Mouse (Mus musculus): ENCODE measurements around the gene Itsn1. TPM values are rescaled to one million over a fixed set of nuclear protein-coding genes. Genes with fewer than 3 reads are reported as not detected.

The Itsn1 gene
- polyA plus RNA-seq, 1 experiment from 2014 or later: 56.5 TPM

DNA sequence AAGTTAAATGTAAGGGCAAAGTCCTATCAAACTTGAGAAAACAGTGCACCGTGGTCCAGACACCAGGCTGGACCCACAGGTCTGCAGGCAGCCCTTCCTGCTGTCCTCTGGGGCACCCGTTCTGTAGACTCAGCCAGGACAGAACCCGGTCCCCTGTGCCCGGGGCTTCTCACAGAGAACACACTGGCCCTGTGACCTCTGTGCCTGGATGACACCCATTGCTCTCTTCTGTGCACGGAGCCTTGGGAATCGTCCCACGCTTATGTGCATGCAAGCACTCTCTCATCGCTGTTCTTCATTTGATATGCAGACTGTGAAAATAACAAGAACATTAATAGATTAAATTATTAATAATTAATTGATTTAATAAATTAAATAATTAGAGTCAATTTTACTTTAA, 130.9 kb downstream of the Itsn1 start:
- WGBS: 70% methylated on average over 8 of the region's 8 CpGs
- Histone ChIP-seq H3K9me3 (ENCODE audit: control insufficient read depth, low read length) (no peaks in the 10 kb centered on the region), H3K36me3 (ENCODE audit: control insufficient read depth, insufficient read depth, low read length) (peaks cover 43% of the 10 kb centered on the region), H3K4me2 (ENCODE audit: low read depth, low read length) (no peak overlapping the region), H3K27me3 (ENCODE audit: control insufficient read depth, insufficient read depth, low read length) (no peaks in the 10 kb centered on the region), H3K27ac (ENCODE audit: low read depth, low read length) (peak overlapping the region; percentile 57; the same call in 1 of the 2 replicates), H3K4me3 (ENCODE audit: low read depth, low read length) (no peak overlapping the region), H3K4me1 (ENCODE audit: control insufficient read depth, insufficient read depth, low read length) (peaks cover 12% of the 10 kb centered on the region), H3K9ac (replicated peaks; ENCODE audit: low read depth, low read length) (no peak overlapping the region)
- peak; percentile 57; the same call in 1 of the 2 replicates for ATAC-seq (ENCODE audit: low read depth)

DNA sequence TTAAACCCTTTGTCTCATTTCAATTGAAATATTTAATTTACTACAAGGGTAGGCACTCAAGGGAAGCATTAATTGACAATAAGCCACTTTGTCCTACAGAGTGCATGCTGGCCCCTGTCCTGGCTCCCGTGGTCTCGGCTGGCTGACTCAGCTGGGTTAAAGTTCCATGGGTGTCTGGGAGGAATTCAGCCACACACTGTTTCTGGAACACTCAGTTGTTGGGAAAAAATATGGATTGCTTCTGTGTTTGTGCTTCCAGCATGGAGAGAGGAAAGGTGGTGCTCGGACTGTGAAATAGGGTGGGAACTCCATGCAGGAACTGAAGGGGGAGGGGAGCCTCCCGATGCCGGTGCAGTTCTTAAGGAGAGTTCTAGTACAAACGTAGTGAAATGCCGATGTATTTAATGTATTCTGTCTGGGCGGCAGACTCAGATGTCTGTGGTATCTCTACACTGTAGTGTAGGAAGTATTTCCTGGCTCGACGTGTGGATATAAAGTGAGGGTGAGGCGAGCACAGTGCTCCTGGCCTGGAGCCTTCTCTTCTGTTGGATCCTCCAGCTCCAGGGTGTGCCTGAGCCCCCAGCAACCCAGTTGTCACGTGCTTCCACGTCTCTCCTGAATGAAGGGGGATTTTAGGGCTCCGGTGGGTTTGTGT, 131.5 kb downstream of the Itsn1 start:
- Histone ChIP-seq H3K4me2 (ENCODE audit: low read depth, low read length) (no peak overlapping the region), H3K27me3 (ENCODE audit: control insufficient read depth, insufficient read depth, low read length) (no peaks in the 10 kb centered on the region), H3K4me1 (ENCODE audit: control insufficient read depth, insufficient read depth, low read length) (peaks cover 12% of the 10 kb centered on the region), H3K9ac (replicated peaks; ENCODE audit: low read depth, low read length) (no peak overlapping the region), H3K27ac (ENCODE audit: low read depth, low read length) (peak overlapping the region; percentile 56), H3K4me3 (ENCODE audit: low read depth, low read length) (no peak overlapping the region), H3K36me3 (ENCODE audit: control insufficient read depth, insufficient read depth, low read length) (peaks cover 47% of the 10 kb centered on the region), H3K9me3 (ENCODE audit: control insufficient read depth, low read length) (no peaks in the 10 kb centered on the region)
- WGBS: 41% methylated on average over 14 of the region's 14 CpGs
- peak; percentile 77 for ATAC-seq (ENCODE audit: low read depth)

DNA sequence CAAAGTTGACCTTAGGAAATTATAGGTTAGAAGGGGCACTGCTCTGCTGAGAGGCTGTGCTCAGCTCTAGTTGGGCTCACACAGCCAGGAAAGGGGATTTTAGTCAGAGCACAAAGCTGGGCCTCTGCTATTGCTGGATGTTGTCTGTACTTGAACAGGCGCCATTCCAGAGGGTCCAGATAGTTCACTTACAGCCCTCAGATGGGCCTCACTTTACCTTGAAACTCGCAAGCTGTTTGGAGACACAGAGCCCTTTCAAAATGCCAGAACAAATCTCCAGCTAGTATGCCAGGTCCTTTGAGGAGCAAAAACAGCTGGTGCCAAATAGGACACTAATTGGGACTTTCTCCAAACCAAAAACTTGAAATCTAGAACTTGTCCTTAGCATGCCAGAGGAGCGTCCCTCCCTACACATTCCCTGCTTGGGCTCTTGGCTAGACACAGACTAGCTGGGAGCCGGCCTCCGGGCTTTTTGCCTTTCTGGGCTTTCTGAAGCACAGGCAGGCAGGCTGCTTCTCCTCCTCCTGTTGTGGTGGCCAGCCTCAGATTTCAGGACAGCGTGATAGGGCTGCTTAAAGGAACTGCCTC, 132.8 kb downstream of the Itsn1 start:
- ATAC-seq (ENCODE audit: low read depth): no peak
- no peaks in the 10 kb centered on the region for H3K9me3 ChIP-seq (ENCODE audit: control insufficient read depth, low read length)
- H3K27ac ChIP-seq (ENCODE audit: low read depth, low read length): no peak overlapping the region
- H3K4me2 ChIP-seq (ENCODE audit: low read depth, low read length): no peak overlapping the region
- peaks cover 44% of the 10 kb centered on the region for H3K36me3 ChIP-seq (ENCODE audit: control insufficient read depth, insufficient read depth, low read length)
- no peaks in the 10 kb centered on the region for H3K27me3 ChIP-seq (ENCODE audit: control insufficient read depth, insufficient read depth, low read length)
- H3K9ac ChIP-seq (replicated peaks; ENCODE audit: low read depth, low read length): no peak overlapping the region
- H3K4me3 ChIP-seq (ENCODE audit: low read depth, low read length): no peak overlapping the region
- H3K4me1 ChIP-seq (ENCODE audit: control insufficient read depth, insufficient read depth, low read length): peaks cover 12% of the 10 kb centered on the region
- WGBS: 76% methylated on average over 6 of the region's 6 CpGs

DNA sequence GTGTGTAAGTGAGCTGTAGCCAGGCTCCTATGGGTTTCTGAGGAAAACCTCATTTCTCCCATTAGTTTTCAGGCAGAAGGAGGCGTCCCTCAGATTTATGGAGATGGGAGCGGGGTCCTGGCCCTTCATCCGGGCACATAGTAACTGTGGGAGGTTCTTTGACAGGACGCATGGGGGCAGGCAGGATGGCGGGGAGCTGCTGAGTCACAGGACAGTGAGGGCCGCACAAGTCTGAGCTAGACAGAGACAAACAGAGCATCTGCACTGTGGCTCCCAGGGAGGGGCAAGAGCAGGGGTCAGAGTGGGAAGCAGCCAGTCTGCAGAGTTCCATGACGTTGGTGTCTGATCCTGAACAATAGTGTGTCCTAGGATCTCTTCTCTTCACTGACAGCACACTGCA, 133.8 kb downstream of the Itsn1 start:
- Histone ChIP-seq H3K4me2 (ENCODE audit: low read depth, low read length) (no peak overlapping the region), H3K36me3 (ENCODE audit: control insufficient read depth, insufficient read depth, low read length) (peaks cover 40% of the 10 kb centered on the region), H3K4me3 (ENCODE audit: low read depth, low read length) (no peak overlapping the region), H3K9me3 (ENCODE audit: control insufficient read depth, low read length) (no peaks in the 10 kb centered on the region), H3K27ac (ENCODE audit: low read depth, low read length) (no peak overlapping the region), H3K4me1 (ENCODE audit: control insufficient read depth, insufficient read depth, low read length) (peaks cover 12% of the 10 kb centered on the region), H3K27me3 (ENCODE audit: control insufficient read depth, insufficient read depth, low read length) (no peaks in the 10 kb centered on the region), H3K9ac (replicated peaks; ENCODE audit: low read depth, low read length) (no peak overlapping the region)
- no peak for ATAC-seq (ENCODE audit: low read depth)
- 49% methylated on average over 7 of the region's 7 CpGs for WGBS

DNA sequence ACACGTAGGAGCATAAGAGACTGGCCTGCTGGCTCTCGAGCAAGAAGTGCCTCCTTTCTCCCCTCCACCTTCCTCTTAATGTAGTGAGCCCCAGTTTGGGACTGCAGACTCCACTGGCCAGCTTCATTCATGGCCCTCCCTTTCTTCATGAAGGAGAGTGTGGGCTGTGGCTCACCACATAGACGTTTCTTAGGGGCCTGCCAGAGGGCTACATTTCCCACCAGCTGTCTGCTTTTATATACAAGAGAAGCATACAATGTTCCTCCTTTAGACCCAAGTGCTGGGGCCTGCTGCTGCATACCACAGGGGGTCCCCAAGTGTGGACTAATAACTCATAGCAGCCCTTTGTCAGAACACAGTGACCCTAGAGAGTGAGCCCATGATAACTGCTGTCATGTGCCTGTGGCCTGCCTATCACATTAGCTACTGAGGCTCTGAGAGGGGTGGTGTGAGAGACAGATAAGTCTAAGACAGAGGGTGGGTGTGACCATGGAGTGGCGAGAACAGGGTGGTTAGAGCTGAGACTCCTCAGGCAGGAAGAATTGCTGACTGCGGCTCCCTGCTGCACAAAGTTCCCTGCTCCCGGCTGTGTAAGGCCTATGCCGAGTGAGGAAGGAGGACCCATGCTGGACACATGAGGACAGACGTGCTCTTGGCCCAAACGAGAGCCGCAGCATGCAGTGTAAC, 135.7 kb downstream of the Itsn1 start:
- Histone ChIP-seq H3K27ac (ENCODE audit: low read depth, low read length) (no peak overlapping the region), H3K4me1 (ENCODE audit: control insufficient read depth, insufficient read depth, low read length) (peaks cover 11% of the 10 kb centered on the region), H3K9ac (replicated peaks; ENCODE audit: low read depth, low read length) (no peak overlapping the region), H3K9me3 (ENCODE audit: control insufficient read depth, low read length) (no peaks in the 10 kb centered on the region), H3K4me3 (ENCODE audit: low read depth, low read length) (no peak overlapping the region), H3K27me3 (ENCODE audit: control insufficient read depth, insufficient read depth, low read length) (no peaks in the 10 kb centered on the region), H3K4me2 (ENCODE audit: low read depth, low read length) (no peak overlapping the region), H3K36me3 (ENCODE audit: control insufficient read depth, insufficient read depth, low read length) (peaks cover 42% of the 10 kb centered on the region)
- no peak for ATAC-seq (ENCODE audit: low read depth)
- WGBS: 66% methylated on average over 10 of the region's 10 CpGs

DNA sequence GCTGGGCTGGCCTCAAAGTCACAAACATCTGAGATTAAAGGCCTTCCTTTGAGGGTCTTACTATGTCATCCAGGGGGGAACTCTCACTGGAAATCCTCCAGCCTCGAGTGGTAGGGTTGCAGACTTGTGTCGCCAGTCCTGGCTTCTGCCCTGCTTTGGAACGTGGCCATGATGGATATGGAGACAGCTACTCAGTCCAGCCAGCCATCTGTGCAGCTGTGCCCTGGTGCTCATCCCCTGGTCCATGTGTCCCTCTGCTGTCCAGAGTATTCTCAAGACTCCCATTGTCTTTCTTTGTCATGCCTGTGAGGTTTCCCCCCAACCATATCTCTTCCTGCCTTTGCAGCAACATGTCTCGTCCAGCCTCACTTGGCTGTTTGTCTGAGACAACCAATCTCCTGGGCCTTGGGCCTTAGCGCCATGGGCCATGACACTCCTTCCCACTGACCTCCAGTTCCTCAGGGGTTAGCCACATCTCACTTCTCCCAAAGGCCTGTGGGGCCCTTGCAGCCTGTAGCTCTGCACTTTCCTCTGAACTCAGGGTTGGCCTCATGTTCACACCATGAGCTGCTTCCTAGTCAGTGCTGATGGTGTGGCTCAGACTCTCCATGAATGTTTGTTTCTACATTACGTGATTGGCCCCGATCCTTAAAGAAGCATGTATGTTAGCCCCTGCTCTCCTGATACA, 136.6 kb downstream of the Itsn1 start:
- Histone ChIP-seq H3K27ac (ENCODE audit: low read depth, low read length) (no peak overlapping the region), H3K4me2 (ENCODE audit: low read depth, low read length) (no peak overlapping the region), H3K9ac (replicated peaks; ENCODE audit: low read depth, low read length) (no peak overlapping the region), H3K27me3 (ENCODE audit: control insufficient read depth, insufficient read depth, low read length) (no peaks in the 10 kb centered on the region), H3K36me3 (ENCODE audit: control insufficient read depth, insufficient read depth, low read length) (peaks cover 50% of the 10 kb centered on the region), H3K9me3 (ENCODE audit: control insufficient read depth, low read length) (no peaks in the 10 kb centered on the region), H3K4me3 (ENCODE audit: low read depth, low read length) (no peak overlapping the region), H3K4me1 (ENCODE audit: control insufficient read depth, insufficient read depth, low read length) (0 out of 2 replicates have a peak, but pooled peaks cover 2% of the 10 kb centered on the region)
- WGBS: 79% methylated on average over 7 of the region's 7 CpGs
- no peak for ATAC-seq (ENCODE audit: low read depth)

DNA sequence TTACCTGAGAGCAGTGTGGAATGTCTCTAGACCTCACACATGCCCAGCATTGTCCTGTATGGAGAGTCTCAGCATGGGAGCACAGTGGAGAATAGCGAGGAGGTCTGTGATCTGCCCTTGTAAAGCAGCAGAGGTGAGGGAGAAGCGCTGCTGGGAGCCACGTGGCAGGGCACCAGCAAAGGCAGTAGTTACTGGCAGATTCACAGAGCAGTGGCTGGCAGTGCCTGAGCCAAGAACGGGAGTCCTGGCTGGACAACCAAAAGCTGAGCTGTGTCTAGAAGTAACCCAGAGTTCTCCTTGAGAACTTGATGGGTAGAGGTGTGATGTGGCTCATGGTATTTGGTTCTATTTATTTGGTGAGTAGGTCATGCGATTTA, 137.2 kb downstream of the Itsn1 start:
- no peak overlapping the region for H3K4me2 ChIP-seq (ENCODE audit: low read depth, low read length)
- H3K36me3 ChIP-seq (ENCODE audit: control insufficient read depth, insufficient read depth, low read length): peaks cover 50% of the 10 kb centered on the region
- H3K4me3 ChIP-seq (ENCODE audit: low read depth, low read length): no peak overlapping the region
- no peaks in the 10 kb centered on the region for H3K4me1 ChIP-seq (ENCODE audit: control insufficient read depth, insufficient read depth, low read length)
- no peaks in the 10 kb centered on the region for H3K9me3 ChIP-seq (ENCODE audit: control insufficient read depth, low read length)
- H3K27me3 ChIP-seq (ENCODE audit: control insufficient read depth, insufficient read depth, low read length): no peaks in the 10 kb centered on the region
- WGBS: 79% methylated on average over 5 of the region's 5 CpGs
- H3K27ac ChIP-seq (ENCODE audit: low read depth, low read length): no peak overlapping the region
- ATAC-seq (ENCODE audit: low read depth): no peak
- H3K9ac ChIP-seq (replicated peaks; ENCODE audit: low read depth, low read length): no peak overlapping the region

DNA sequence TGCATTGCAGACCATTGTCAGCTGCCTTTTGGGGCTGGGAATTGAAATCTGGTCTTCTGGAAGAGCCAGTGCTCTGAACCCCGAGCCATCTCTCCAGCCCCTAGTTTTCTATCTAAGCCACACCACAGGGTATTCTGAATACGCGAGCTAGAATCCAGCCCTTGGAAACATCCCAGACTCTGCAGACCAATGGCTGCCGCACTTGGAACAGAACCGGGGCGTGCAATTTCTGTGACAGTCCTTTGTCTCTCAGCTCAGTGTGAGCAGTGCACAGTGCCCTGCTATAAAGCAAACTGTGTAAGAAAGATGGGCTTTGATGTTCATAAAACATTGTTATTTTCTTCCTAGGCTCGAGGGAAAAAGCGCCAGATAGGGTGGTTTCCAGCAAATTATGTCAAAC, 138.6 kb downstream of the Itsn1 start:
- no peak overlapping the region for H3K4me3 ChIP-seq (ENCODE audit: low read depth, low read length)
- H3K27ac ChIP-seq (ENCODE audit: low read depth, low read length): no peak overlapping the region
- peaks cover 55% of the 10 kb centered on the region for H3K36me3 ChIP-seq (ENCODE audit: control insufficient read depth, insufficient read depth, low read length)
- H3K27me3 ChIP-seq (ENCODE audit: control insufficient read depth, insufficient read depth, low read length): no peaks in the 10 kb centered on the region
- no peak overlapping the region for H3K4me2 ChIP-seq (ENCODE audit: low read depth, low read length)
- no peaks in the 10 kb centered on the region for H3K9me3 ChIP-seq (ENCODE audit: control insufficient read depth, low read length)
- no peak for ATAC-seq (ENCODE audit: low read depth)
- WGBS: 84% methylated on average over 8 of the region's 8 CpGs
- no peak overlapping the region for H3K9ac ChIP-seq (replicated peaks; ENCODE audit: low read depth, low read length)
- H3K4me1 ChIP-seq (ENCODE audit: control insufficient read depth, insufficient read depth, low read length): no peaks in the 10 kb centered on the region
